Mouse (Mus musculus) stomach, embryonic 14.5 days (tissue): ENCODE measurements around the gene Pgam5. TPM values are rescaled to one million over a fixed set of nuclear protein-coding genes. Genes with fewer than 3 reads are reported as not detected.

Experiments
- ATAC-seq: fragments of 200-750 bp; cut with Nextera tagmentation; 2 replicates; pipeline ENCODE4 v1.8.0; 2017; ENCODE audit warnings: low read depth, moderate TSS enrichment; ENCODE audit not compliant: insufficient number of reproducible peaks, insufficient read depth, low FRiP score
- H3K27ac ChIP-seq: fragments of 300-500 bp; sonication (generic); 2 replicates; pipeline ENCODE4 v1.5.1; 2014; ENCODE audit warnings: mild to moderate bottlenecking, low read length, moderate library complexity, mixed read lengths
- H3K27me3 ChIP-seq: fragments of 300-500 bp; sonication (generic); 2 replicates; pipeline ENCODE4 v1.6.1; 2014; ENCODE audit warnings: low read length, control low read depth, mixed read lengths; ENCODE audit not compliant: control insufficient read depth, insufficient read depth
- H3K36me3 ChIP-seq: fragments of 300-500 bp; sonication (generic); 2 replicates; pipeline ENCODE4 v1.6.1; 2014; ENCODE audit warnings: mild to moderate bottlenecking, control low read depth, low read length, moderate library complexity, mixed read lengths; ENCODE audit not compliant: control insufficient read depth, insufficient read depth
- H3K4me1 ChIP-seq: fragments of 300-500 bp; sonication (generic); 2 replicates; pipeline ENCODE4 v1.6.1; 2014; ENCODE audit warnings: low read length, control low read depth, mixed read lengths; ENCODE audit not compliant: control insufficient read depth, insufficient read depth
- H3K4me2 ChIP-seq: fragments of 300-500 bp; sonication (generic); replicated peaks from 2 replicates; pipeline ENCODE4 v1.6.1; 2014; ENCODE audit warnings: low read depth, low read length, control low read depth
- H3K4me3 ChIP-seq: fragments of 300-500 bp; sonication (generic); 2 replicates; pipeline ENCODE4 v1.5.1; 2014; ENCODE audit warnings: low read depth, low read length, control low read depth
- H3K9ac ChIP-seq: fragments of 300-500 bp; sonication (generic); replicated peaks from 2 replicates; pipeline ENCODE4 v1.6.1; 2014; ENCODE audit warnings: low read depth, mild to moderate bottlenecking, control low read depth, low read length, moderate library complexity, mixed read lengths
- H3K9me3 ChIP-seq: fragments of 300-500 bp; sonication (generic); 2 replicates; pipeline ENCODE4 v1.6.1; 2016; ENCODE audit warnings: low read depth, low read length, control low read depth; ENCODE audit not compliant: control insufficient read depth
- WGBS: fragments of 180-500 bp; shearing (Covaris S2); extraction: QIAGEN DNeasy Blood & Tissue Kit; methylation state at CpG from one replicate; pipeline ENCODE4 v1.1.7; 2014; 5-methylcytosine and 5-hydroxymethylcytosine counted together
- polyA plus RNA-seq: library from polyadenylated mRNA; unstranded; fragments of >200 nt; fragmentation: Nextera tagmentation; extraction: Ambion mirVana; gene quantifications from 2 replicates; pipeline ENCODE4 v1.2.1, GENCODE M21; 2014

The Pgam5 gene
- polyA plus RNA-seq, 1 experiment from 2014 or later: 70.8 TPM

DNA sequence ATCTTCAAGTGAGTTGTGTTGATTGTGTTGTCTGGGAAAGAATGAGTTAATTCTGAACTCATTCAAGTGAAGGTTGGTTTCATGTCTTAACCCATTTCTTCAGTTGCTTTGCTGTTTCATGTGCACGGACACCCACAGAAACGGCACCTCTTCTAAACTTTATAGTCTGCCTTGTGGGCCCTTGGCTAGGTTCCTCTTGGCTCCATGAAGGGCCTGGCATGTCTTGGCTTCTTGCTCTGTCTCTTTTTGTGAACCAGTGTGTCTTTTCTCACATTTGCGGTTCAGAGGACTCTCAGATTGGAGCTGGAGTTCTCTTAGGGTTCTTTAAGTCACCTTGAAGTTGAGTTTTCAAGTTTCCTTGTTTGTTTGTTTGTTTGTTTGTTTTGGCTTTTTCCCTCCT lies 44.7 kb downstream of the Pgam5 start:
- H3K9me3 ChIP-seq: no peaks in the 10 kb centered on the region
- 0 out of 2 replicates have a peak, but pooled peaks cover under 1% of the 10 kb centered on the region for H3K4me1 ChIP-seq
- H3K9ac ChIP-seq: no peak overlapping the region
- no peak overlapping the region for H3K4me3 ChIP-seq
- no peak overlapping the region for H3K27ac ChIP-seq
- peaks cover 35% of the 10 kb centered on the region for H3K36me3 ChIP-seq
- WGBS: 88% methylated on average over 3 of the region's 3 CpGs
- no peak overlapping the region for H3K4me2 ChIP-seq
- no peaks in the 10 kb centered on the region for H3K27me3 ChIP-seq
- ATAC-seq: no peak

DNA sequence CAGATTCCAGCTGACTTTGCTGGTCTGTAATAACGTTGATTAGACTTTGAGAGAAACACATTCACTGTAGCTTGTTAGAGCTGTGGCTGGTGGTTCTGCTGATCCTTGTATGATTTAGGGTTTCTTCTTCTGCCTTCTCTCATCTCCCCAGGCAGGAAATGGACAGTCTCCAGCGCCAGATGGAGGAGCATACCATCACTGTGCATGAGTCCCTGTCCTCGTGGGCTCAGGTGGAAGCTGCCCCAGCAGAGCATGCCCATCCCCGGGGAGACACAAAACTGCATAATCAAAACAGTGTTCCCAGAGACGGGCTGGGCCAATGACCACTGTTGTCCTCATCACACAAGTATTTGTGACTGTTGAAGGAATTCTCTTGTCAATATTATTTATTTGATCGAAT lies 47.0 kb downstream of the Pgam5 start:
- no peaks in the 10 kb centered on the region for H3K4me1 ChIP-seq
- no peaks in the 10 kb centered on the region for H3K9me3 ChIP-seq
- ATAC-seq: no peak
- no peak overlapping the region for H3K4me2 ChIP-seq
- H3K36me3 ChIP-seq: peaks cover 52% of the 10 kb centered on the region
- H3K27me3 ChIP-seq: no peaks in the 10 kb centered on the region
- no peak overlapping the region for H3K27ac ChIP-seq
- no peak overlapping the region for H3K9ac ChIP-seq
- WGBS: 83% methylated on average over 6 of the region's 6 CpGs
- H3K4me3 ChIP-seq: no peak overlapping the region

DNA sequence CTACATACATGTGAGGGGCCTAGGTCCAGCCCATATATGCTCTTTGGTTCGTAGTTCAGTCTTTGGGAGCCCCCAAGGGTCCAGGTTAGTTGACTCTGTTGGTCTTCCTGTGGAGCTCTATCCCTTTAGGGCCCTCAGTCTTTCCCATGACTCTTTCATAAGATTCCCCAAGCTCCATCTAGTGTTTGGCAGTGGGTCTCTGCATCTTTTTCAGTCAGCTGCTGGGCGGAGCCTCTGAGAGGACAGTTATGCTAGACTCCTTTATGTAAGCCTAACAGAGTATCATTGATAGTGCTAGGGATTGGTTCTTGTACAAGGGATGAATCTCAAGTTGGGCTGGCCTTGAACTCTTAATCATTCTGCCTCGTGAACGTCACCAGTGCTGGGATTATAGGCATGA lies 49.4 kb downstream of the Pgam5 start:
- Histone ChIP-seq H3K4me3 (no peak overlapping the region), H3K9ac (no peak overlapping the region), H3K4me1 (no peaks in the 10 kb centered on the region), H3K4me2 (no peak overlapping the region), H3K9me3 (no peaks in the 10 kb centered on the region), H3K27me3 (no peaks in the 10 kb centered on the region), H3K36me3 (peaks cover 58% of the 10 kb centered on the region), H3K27ac (no peak overlapping the region)
- ATAC-seq: no peak
- WGBS: 97% methylated on average over 4 of the region's 4 CpGs

DNA sequence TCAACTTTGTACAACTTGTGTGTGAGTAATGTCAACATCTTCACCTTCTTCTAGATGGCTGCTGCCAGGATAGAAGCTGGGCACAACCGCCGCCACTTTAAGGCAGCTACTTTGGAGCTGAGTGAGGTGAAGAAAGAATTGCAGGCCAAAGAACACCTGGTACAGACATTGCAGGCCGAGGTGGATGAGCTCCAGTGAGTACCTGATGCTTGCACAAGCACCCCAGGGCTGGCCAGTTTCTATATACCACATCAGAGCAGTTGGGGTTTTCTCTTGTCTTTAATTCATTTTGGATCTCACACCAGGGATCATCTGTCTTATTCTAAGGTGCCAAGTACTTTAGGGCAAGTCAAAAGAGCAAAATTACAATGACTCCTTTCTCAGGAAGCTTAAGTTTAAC lies 52.9 kb downstream of the Pgam5 start:
- Histone ChIP-seq H3K27ac (no peak overlapping the region), H3K4me2 (no peak overlapping the region), H3K9me3 (no peaks in the 10 kb centered on the region), H3K36me3 (peaks cover 78% of the 10 kb centered on the region), H3K27me3 (no peaks in the 10 kb centered on the region), H3K4me1 (no peaks in the 10 kb centered on the region), H3K4me3 (no peak overlapping the region), H3K9ac (no peak overlapping the region)
- no peak for ATAC-seq
- WGBS: 85% methylated on average over 3 of the region's 3 CpGs

DNA sequence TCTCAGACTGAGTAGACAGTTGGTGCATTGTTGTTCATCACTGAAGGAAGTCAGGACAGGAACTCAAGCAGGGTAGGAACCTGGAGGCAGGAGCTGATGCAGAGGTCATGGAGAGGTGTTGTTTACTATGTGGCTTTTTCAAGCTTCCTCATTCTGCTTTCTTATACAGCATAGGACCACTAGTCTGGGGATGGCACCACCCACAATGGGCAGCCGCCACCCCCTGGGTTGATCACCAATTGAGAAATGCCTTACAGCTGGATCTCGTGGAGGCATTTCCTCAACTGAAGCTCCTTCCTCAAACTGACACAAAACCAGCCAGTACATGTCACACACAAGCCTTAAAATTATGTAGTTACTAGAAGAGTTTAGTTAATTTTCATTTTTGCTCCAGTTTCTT lies 58.4 kb downstream of the Pgam5 start:
- H3K9me3 ChIP-seq: no peaks in the 10 kb centered on the region
- H3K36me3 ChIP-seq: peaks cover 76% of the 10 kb centered on the region
- ATAC-seq: no peak
- no peak overlapping the region for H3K4me2 ChIP-seq
- no peak overlapping the region for H3K4me3 ChIP-seq
- WGBS: 79% methylated on average over 2 of the region's 2 CpGs
- no peak overlapping the region for H3K9ac ChIP-seq
- H3K4me1 ChIP-seq: no peaks in the 10 kb centered on the region
- H3K27me3 ChIP-seq: no peaks in the 10 kb centered on the region
- H3K27ac ChIP-seq: no peak overlapping the region

Other genes starting within 250 kb of the Pgam5 start
- 4.9 and 5.0 TPM in 2 replicates for gene Gm17655, start 197.4 kb downstream of the Pgam5 start, polyA plus RNA-seq
- gene Gm35315, start 175.5 kb downstream of the Pgam5 start, polyA plus RNA-seq: 0.69 and 1.5 TPM in 2 replicates
- 0.69 and 0.97 TPM in 2 replicates for gene Plcxd1, start 169.9 kb downstream of the Pgam5 start, polyA plus RNA-seq
- 27.1 and 30.8 TPM in 2 replicates for gene Gtpbp6, start 161.7 kb downstream of the Pgam5 start, polyA plus RNA-seq
- gene Zfp605, start 159.8 kb downstream of the Pgam5 start, polyA plus RNA-seq: 4.0 and 5.8 TPM in 2 replicates
- 42.0 and 42.2 TPM in 2 replicates for gene Chfr, start 134.1 kb downstream of the Pgam5 start, polyA plus RNA-seq
- gene Golga3, start 93.2 kb downstream of the Pgam5 start, polyA plus RNA-seq: 25.8 and 27.1 TPM in 2 replicates
- gene Ankle2, start 38.9 kb downstream of the Pgam5 start, polyA plus RNA-seq: 35.3 and 39.4 TPM in 2 replicates
- gene Pxmp2, start 16.3 kb upstream of the Pgam5 start, polyA plus RNA-seq: 5.3 and 5.5 TPM in 2 replicates
- 29.5 and 30.7 TPM in 2 replicates for gene Pole, start 16.4 kb upstream of the Pgam5 start, polyA plus RNA-seq
- 0.94 and 1.8 TPM in 2 replicates for gene P2rx2, start 73.3 kb upstream of the Pgam5 start, polyA plus RNA-seq
- gene Lrcol1, start 74.8 kb upstream of the Pgam5 start, polyA plus RNA-seq: not detected in 2 replicates
- 8.6 and 9.8 TPM in 2 replicates for gene Fbrsl1, start 178.6 kb upstream of the Pgam5 start, polyA plus RNA-seq